Mouse (Mus musculus) monocyte, adult 5-6 weeks (primary cell): Measurements from ENCODE around the gene Tbx3. TPM values are rescaled to one million over a fixed set of nuclear protein-coding genes. Genes with fewer than 3 reads are reported as not detected.
A peak's percentile ranks its signal among the peaks of the same experiment; 100 is the strongest.

ENCODE experiments used
- ATAC-seq: fragments of 153-309, 156-312 bp; replicated peaks from 2 replicates; pipeline ENCODE4 v1.8.0; 2017; ENCODE audit warnings: mild to moderate bottlenecking; ENCODE audit not compliant: low TSS enrichment, insufficient number of reproducible peaks, severe bottlenecking, poor library complexity, low FRiP score
- total RNA-seq: library from RNA; stranded (forward); fragments of 200-1000, 200-491, 200-594 nt; gene quantifications from 3 replicates; pipeline ENCODE4 v1.2.3, GENCODE M21; 2017

Tbx3 gene
- total RNA-seq, 1 experiment from 2014 or later = not detected

DNA sequence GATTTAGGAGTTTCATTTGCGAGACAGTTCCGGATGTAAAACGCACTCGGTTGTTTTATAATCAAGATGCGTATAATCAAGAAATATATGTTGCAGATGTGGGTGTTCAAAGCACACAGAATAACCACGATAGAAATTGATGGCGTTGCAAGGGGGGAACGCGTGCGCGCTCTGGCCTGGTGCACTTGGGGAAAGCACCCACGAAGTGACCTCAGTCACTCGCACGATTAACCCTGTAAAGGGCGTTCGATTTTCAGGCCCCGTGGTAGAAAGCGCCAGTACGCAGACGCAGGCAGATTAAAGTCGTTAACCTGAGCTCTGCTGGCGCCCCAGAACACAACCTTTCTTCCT lies 17.4 kb downstream of the Tbx3 start:
- ATAC-seq = no peak

DNA sequence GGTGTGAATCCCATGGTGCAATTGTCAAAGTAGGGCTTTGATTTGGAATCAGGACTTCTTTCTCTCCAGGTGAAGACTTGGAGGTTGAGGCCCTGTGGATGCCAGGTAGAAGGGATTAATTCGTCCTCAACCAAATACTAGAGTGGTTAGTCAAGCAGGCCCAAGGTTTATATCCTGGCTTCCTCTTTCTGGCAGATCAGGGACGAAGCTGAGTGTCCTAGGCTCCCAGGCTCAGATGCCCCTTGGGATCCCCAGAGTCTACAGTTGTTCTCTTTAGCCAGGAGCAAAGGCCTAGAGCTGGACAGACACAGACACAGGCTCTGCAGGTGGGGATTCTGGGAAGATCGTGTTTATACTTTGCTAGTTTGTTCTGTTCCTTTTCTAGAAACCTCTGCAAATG lies 17.8 kb downstream of the Tbx3 start:
- no peak for ATAC-seq

DNA sequence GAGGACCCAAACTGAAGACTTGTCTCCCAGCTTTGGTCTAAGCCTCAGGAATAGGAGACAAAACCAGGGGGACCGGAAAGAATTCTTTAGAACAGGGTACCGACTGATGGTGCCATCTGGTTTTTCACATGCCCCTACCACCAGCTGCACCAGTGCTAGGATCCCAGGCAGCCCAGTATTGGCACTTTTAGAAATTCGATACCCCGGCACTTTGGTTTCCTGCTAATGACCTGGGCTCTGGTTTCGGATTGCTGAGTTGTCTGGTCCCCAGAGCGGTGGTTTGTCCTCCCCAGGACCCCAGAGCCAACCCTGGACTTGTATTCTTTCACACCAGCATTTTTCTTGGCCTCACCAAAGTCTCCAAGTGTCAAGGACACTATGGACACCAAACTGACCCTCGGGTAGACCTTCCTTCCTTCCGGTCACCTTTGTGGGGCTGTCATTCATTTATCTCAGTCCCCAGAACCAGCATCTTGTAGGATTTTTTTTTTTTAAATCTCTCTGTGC lies 18.5 kb downstream of the Tbx3 start:
- ATAC-seq = no peak

DNA sequence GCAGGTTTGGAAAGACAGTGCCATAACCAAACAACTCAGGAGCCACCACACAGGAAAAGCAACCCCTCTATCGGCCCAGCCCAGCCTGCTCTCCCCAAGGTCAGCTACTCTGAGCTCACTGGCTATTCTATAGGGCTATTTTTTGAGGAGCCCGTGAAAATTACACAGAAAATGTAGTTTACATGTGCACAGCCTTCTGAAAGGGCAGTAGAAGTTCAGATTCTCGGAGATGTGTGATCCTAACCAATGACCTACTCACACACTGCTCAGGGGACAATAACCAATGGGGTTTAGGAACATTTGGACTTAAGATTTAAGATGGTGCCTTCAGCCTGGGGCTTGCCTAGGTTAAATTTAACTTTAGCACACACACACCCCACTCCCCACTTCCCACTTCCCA lies 19.0 kb downstream of the Tbx3 start:
- no peak for ATAC-seq

DNA sequence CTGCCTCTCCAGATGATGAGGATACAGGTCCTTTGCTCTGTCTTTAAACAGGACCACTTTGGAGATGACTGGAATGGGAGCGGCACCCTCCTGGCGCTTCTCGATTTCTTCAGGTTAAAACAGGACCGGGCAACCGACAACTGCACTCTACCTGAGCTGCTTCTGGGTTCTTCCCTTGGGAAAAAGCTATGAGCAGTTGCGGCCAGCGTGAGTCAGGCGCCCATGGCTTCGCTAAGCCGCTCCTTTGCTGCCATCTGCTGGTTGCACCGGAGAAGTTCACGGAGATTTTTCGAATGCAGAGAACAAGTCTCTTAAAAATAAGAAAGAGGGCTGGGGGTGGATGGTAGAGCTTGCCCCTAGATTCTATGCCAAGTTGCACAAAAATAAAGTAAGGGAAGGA lies 20.6 kb downstream of the Tbx3 start:
- ATAC-seq = no peak

DNA sequence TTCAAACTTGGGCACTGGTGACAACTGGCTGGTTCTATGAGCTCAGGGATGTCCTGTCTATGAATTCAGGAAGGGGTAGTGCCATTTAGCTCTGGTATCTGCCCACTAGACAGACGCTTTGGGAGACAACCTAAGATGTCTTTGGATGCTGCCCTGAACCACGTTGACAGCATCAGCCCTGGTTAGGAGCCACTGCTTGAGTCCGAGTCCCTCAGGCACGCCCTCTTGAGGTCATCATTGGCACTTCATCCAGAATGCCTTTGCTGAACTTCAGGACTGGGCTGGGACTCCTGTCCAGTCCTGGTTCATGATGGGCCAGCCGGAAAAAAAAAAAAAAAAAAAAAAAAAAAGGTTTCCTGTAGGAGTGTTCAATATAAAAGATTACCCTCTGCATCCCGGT lies 22.0 kb downstream of the Tbx3 start:
- ATAC-seq = no peak

DNA sequence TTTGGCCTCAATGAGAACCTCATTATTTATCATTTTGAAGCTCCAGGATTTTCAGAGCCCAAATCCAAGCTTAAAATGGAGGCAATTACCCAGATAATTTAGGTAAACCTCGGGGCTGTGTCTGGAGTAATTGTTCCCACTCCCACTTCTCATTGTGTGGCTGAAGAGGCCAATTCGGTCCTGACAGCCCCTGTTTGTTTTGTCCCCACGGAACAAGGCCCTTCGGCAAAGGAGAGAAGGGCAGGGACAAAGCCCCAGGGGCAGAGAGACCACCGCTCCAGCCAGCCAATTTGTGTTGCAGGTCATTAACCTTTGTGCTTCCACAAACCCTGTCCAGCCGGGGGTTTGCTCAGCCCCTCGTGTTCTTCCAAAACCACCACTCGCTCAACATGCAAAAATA lies 24.4 kb downstream of the Tbx3 start:
- ATAC-seq = no peak

DNA sequence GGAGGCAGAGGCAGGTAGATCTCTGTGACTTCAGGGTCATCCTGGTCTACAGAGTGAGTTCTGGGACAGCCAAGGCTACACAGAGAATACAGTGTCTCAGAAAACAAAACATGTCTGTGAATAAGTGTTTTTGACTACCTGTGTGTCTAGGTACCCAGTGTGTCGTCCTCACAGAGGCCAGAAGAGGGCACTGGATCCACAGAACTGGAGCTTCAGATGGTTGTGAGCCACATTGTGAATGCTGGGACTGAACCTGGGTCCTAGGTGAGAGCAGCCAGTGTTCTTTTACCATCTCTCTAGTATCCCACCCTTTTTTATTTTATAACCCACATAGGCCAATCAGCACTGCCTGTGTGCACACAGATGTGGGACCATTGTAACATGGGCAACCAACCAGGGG lies 32.6 kb downstream of the Tbx3 start:
- ATAC-seq = no peak

DNA sequence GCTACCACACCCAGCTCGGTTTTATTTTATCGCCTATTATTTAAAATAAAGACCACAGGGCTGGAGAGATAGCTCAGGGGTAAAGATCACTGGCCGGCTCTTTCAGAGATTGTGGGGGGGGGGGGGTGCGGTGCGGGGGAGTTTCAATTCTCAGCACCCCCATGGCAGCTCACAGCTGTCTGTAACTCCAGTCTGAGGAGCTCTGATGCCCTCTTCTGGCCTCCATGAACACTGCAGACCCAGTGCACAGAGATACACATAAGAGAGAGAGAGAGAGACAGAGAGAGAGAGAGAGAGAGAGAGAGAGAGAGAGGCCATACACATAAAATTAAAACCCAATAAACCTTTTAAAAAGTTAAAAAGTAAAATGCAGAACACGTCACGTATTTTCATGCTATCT lies 34.4 kb downstream of the Tbx3 start:
- ATAC-seq = no peak

DNA sequence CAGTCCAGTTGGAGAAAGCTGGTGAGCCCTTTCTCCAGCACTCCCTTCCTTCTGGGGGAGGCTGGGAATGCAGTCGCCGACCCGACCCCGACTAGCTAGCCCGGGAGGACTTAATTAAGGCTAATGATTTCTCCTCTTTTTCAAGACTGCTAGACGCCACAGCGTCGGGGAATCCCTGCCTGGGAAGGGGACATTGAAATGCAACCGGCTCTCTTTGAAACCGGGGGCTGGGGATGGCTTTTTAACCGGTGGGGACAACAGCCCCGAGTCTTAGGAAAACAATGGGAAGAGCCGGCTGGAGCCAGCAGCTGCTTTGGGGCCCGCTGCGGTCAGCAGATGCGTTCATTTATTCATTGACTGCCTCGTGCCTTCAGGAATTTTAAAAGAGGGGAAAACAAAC lies 36.0 kb downstream of the Tbx3 start:
- ATAC-seq = no peak

DNA sequence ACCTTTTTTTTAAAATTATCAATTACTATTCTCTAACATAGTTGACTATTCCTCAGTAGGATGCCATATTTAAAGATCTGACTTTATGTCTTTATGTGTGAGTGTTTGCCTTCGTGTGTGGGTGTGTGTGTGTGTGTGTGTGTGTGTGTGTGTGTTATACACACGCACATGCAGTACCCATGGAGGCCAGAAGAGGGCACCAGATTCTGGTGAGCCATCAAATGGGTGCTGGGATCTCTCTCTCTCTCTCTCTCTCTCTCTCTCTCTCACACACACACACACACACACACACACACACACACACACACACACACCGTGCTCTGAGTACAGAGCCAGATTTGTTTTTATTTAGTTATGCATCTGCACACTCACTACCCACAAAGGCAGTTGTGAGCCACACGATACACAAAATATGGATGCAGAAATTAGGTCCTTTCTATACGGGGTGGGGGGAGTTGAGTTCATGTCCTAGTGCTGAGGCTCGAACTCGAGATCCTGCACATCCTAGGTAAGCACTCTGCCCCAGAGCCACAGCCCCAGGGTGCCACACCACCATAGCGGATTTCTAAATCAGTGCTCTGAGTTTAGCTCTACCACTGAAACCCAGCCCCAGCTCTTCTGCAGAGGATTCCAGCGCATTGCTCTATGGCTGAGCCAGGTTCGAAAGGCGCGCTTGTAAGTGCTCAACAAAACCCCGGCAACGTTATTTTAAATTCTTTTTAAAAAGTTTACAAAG lies 38.5 kb downstream of the Tbx3 start:
- no peak for ATAC-seq

DNA sequence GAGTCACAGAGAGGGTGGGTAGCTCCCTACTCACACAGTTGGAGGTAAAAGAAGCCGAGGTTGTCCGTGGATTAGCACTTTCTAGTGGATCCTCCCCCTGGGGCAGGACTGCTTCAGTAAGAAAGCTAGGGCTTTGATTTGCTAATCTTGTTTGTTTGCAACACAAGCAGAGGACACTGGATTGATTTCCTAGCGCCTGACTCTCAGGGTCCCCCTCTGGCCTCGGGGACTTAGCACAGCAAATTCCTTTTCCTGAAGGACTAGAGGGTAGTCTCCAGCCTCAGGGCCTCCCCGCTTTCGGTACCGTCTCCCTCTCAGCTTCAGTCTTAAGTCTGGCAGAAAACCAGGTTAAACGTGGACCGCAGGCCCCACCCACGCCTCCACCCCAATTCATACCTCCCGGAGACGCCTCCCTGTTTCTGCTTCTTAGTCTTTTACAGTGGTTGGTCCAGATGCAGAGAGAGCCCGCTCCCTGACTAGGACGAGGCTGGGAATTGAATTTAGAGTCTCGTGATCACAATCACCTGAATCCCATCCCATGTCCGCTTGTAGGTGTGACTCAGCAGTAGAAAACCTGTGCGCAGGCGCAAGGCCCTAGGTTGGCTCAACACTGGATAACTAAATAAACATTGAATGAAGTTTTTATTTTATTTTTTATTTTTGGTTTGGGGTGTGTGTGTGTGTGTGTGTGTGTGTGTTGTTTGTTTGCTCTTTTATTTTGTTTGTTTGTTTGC lies 39.5 kb downstream of the Tbx3 start:
- ATAC-seq = no peak

DNA sequence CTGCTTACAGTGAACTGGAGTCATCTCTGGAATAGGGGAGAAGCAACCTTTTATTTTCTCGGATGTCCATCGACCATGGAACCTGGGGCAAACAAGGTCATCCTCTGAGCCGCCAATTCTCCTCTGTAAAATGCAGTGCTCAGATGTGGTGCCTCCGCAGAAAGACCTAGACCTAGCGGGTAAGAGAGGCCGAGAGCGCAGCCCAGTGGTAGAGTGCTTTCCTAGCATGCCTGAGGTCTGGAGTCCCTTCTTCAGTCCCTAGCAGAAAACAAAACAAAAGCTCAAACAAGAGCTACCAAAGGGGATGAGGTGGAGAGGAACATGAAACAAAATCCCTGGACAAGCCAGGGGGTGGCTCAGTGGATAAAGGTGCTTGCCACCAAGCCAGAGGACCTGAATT lies 40.3 kb downstream of the Tbx3 start:
- no peak for ATAC-seq

DNA sequence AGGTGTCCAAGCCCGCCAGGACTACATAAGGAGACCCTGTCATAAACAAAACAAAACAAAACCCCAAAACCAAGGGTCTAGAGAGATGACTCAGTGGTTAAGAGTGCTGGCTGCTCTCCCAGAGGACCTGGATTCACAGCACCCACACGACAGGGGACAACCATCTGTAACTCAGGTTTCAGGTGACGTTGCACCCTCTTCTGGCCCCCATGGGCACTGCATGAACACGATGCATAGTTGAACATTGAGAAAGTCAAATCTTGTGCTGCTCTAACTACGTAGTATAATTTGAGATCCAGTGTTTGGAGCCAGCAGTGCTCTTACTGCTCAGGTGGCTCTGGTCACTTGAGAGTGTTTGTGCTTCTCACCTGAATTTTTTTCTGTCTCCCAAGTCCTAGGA lies 41.2 kb downstream of the Tbx3 start:
- ATAC-seq = no peak

DNA sequence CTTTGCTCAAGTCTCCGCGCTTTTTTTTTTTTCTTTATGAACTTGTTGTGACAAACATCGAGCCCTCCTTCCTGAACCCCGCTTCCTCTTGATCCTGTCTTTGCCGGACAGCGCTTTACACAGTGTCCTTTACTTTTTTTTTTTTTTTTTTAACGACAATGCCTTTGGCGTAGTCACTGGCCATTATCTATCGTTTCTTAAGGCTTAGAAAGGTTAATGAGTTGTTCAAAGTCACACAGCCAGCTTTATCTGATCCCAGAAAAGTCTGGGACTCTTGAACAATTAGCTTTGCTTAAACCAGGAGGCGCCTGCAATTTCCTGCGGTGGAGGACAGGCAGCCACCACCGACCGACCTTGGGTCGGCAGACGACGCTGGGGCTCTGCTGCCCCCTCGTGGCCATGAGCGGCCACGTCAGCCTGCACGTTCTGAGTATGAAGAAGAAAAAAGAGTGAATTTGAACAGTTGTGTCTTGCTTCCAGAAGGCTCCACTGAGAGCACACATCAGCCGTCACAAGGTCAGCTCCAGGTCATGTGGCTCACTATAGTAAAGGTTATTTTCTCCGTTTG lies 42.3 kb downstream of the Tbx3 start:
- 0 out of 2 replicates have a peak, but pooled peaks have one; percentile 35 for ATAC-seq

DNA sequence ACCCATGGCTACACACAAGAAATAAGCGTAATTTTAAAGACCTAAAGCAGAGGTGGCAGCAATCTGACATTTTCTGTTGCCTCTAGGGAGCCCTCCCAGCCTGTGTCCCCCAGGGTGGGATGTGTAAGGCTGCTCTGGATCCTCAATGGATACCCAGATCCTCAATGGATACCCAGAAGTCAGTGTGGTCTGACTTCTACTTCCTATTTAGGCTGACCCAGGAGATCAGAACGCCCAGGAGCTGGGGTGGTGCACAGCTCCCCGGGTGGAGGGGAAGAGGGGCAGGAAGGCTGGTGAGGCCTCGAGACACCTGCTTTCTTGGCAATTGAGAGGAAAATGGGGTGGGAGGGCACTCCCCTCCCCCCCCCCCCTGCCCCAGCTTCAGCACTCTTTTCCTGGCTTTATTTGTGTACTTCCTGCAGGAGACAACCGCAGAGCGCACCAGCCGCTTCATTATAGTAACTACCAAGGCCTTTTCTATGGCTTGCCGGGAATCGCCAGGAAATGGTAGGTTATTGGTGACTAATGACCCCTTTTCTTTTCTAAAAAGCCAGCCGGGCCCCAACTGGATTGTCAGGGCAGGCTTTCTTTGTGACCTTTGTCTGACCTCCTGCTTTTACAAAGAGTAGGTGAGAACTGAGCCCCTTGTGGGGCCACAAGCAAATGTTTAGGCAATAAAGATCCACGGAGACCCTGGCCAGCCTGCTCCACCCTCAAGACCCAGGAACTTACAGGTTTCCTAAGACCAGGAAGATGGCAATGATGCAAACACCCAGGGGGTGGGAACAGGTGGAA lies 50.2 kb downstream of the Tbx3 start:
- no peak for ATAC-seq

DNA sequence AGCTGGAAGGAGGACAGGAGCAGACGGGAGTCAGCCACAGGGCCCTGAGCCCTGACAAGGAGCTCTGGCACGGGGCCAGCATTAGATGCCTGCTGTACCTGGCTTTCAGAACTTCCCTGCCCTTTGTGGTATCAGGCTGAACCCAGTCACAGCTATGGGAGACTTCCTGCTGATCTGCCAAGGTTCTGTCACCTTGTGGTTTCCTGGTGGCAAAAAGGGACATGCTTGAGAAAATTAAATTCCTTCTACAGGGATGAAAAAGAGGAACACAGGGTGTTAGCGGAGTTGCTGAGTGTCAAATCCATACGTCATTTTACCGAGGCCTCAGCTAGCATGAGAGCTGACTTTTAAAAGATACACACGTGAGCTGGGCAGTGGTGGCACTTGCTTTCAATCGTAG lies 62.5 kb downstream of the Tbx3 start:
- no peak for ATAC-seq
